Mouse (Mus musculus) liver, postnatal 0 days (tissue): Measurements from ENCODE around the gene Dda1. TPM values are rescaled to one million over a fixed set of nuclear protein-coding genes. Genes with fewer than 3 reads are reported as not detected.

Experiments
- ATAC-seq: fragments of 200-750 bp; cut with Nextera tagmentation; 2 replicates; pipeline ENCODE4 v1.8.0; 2017; ENCODE audit warnings: mild to moderate bottlenecking, moderate library complexity
- DNase-seq: peaks from one replicate; pipeline ENCODE4 v3.0.0-alpha.2; 2016
- H3K27ac ChIP-seq: fragments of 300-500 bp; sonication (generic); 2 replicates; pipeline ENCODE4 v1.5.1; 2014; ENCODE audit warnings: antibody characterized with exemption, moderate library complexity, mild to moderate bottlenecking, low read depth
- H3K27me3 ChIP-seq: fragments of 300-500 bp; sonication (generic); 2 replicates; pipeline ENCODE4 v1.6.1; 2014; ENCODE audit warnings: low read length, control low read depth, mixed read lengths; ENCODE audit not compliant: insufficient read depth
- H3K36me3 ChIP-seq: fragments of 300-500 bp; sonication (generic); replicated peaks from 2 replicates; pipeline ENCODE4 v1.6.1; 2014; ENCODE audit warnings: mild to moderate bottlenecking, control low read depth, low read length, moderate library complexity, mixed read lengths; ENCODE audit not compliant: insufficient read depth
- H3K4me1 ChIP-seq: fragments of 300-500 bp; sonication (generic); 2 replicates; pipeline ENCODE4 v1.6.1; 2014; ENCODE audit warnings: antibody characterized with exemption, mild to moderate bottlenecking, control low read depth; ENCODE audit not compliant: insufficient read depth
- H3K4me2 ChIP-seq: fragments of 300-500 bp; sonication (generic); 2 replicates; pipeline ENCODE4 v1.6.1; 2014; ENCODE audit warnings: low read depth, mild to moderate bottlenecking, low read length, moderate library complexity, mixed read lengths
- H3K4me3 ChIP-seq: fragments of 300-500 bp; sonication (generic); 2 replicates; pipeline ENCODE4 v1.5.1; 2014; ENCODE audit warnings: low read depth, low read length
- H3K9ac ChIP-seq: fragments of 300-500 bp; sonication (generic); replicated peaks from 2 replicates; pipeline ENCODE4 v1.6.1; 2014; ENCODE audit warnings: mild to moderate bottlenecking, moderate library complexity
- H3K9me3 ChIP-seq: fragments of 300-500 bp; sonication (generic); 2 replicates; pipeline ENCODE4 v1.6.1; 2016; ENCODE audit warnings: mild to moderate bottlenecking, control low read depth, low read length, mixed read lengths
- CTCF ChIP-seq: sonication (generic); IDR thresholded peaks from 2 replicates; pipeline ENCODE4 v1.5.1; 2016; ENCODE audit warnings: antibody characterized with exemption, low read depth
- EP300 ChIP-seq: IDR thresholded peaks from 2 replicates; pipeline ENCODE4 v1.6.1; 2016; ENCODE audit warnings: antibody characterized with exemption, low read depth, mild to moderate bottlenecking
- WGBS: fragments of 180-500 bp; shearing (Covaris S2); extraction: QIAGEN DNeasy Blood & Tissue Kit; methylation state at CpG from one replicate; pipeline ENCODE4 v1.1.7; 2014; ENCODE audit not compliant: insufficient replicate concordance; 5-methylcytosine and 5-hydroxymethylcytosine counted together
- polyA plus RNA-seq: library from polyadenylated mRNA; unstranded; fragments of >200 nt; fragmentation: Nextera tagmentation; extraction: Ambion mirVana; gene quantifications from 2 replicates; pipeline ENCODE4 v1.2.1, GENCODE M21; 2015

The Dda1 gene
- polyA plus RNA-seq, 1 experiment from 2014 or later = 31.0 TPM

GRCm38 (mm10) chr8:71476099-71476940 is 7.3 kb downstream of the Dda1 start:
- DNase-seq (peak; percentile 77), ATAC-seq (peak; percentile 78)
- H3K4me1 ChIP-seq = no peaks in the 10 kb centered on the region; the same call in 1 of the 2 replicates
- no peaks in the 10 kb centered on the region for H3K9me3 ChIP-seq
- no peaks in the 10 kb centered on the region; the same call in 1 of the 2 replicates for H3K27me3 ChIP-seq
- 1% methylated on average over 65 of the region's 121 CpGs for WGBS
- peaks cover 39% of the 10 kb centered on the region for H3K36me3 ChIP-seq
- TF ChIP-seq CTCF (peak; percentile 33), EP300 (no peak)
- H3K4me2 ChIP-seq = peak overlapping the region; percentile 90
- peak overlapping the region; percentile 55 for H3K4me3 ChIP-seq
- peak overlapping the region; percentile 72 for H3K27ac ChIP-seq
- H3K9ac ChIP-seq = peak overlapping the region; percentile 67

GRCm38 (mm10) chr8:71477196-71477845 is 8.3 kb downstream of the Dda1 start:
- Histone ChIP-seq H3K4me1 (no peaks in the 10 kb centered on the region; the same call in 1 of the 2 replicates), H3K4me2 (peak overlapping the region; percentile 90), H3K27ac (no peak overlapping the region), H3K9ac (no peak overlapping the region), H3K36me3 (peaks cover 31% of the 10 kb centered on the region), H3K27me3 (no peaks in the 10 kb centered on the region; the same call in 1 of the 2 replicates), H3K9me3 (no peaks in the 10 kb centered on the region), H3K4me3 (peak overlapping the region; percentile 55; the same call in 1 of the 2 replicates)
- ATAC-seq = no peak
- TF ChIP-seq EP300 = no peak
- TF ChIP-seq CTCF = peak; percentile 67
- DNase-seq = no peak
- 46% methylated on average over 14 of the region's 14 CpGs for WGBS

- peaks cover 16% of the 10 kb centered on the region for H3K36me3 ChIP-seq
- ATAC-seq (no peak), DNase-seq (no peak)
- H3K4me2 ChIP-seq = no peak overlapping the region
- no peaks in the 10 kb centered on the region for H3K9me3 ChIP-seq
- H3K4me3 ChIP-seq = no peak overlapping the region
- no peak overlapping the region for H3K27ac ChIP-seq
- no peak for TF ChIP-seq CTCF
- TF ChIP-seq EP300 = no peak
- no peaks in the 10 kb centered on the region; the same call in 1 of the 2 replicates for H3K4me1 ChIP-seq
- H3K9ac ChIP-seq = no peak overlapping the region
- no peaks in the 10 kb centered on the region; the same call in 1 of the 2 replicates for H3K27me3 ChIP-seq
- 84% methylated on average over 11 of the region's 11 CpGs for WGBS
Observed at GRCm38 (mm10) chr8:71478943-71479342, 9.9 kb downstream of the Dda1 start.

- peaks cover 13% of the 10 kb centered on the region for H3K4me1 ChIP-seq
Observed at GRCm38 (mm10) chr8:71483932-71484331, 14.9 kb downstream of the Dda1 start.

DNA sequence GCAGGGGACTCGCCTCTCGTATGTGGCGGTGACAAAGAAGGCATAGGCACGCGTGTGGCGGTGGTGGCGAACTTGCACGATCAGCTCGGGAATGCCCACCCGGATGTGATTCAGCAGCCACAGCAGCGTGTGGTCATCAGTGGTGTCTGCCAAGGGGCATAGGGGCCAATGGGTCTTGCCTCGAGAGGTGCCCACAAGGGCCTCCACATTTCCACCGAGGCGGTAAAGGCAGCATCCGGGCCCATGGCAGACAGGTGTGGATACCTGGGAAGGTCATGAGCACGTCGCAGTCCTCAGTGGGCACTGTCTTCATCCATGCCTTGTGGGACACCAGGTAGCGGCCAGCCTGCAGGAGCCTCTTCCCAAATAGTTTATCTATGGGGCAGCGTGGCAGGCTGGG is 15.7 kb downstream of the Dda1 start:
- Histone ChIP-seq H3K9ac (no peak overlapping the region), H3K27ac (no peak overlapping the region), H3K4me3 (no peak overlapping the region), H3K9me3 (no peaks in the 10 kb centered on the region), H3K36me3 (no peaks in the 10 kb centered on the region), H3K4me1 (peaks cover 22% of the 10 kb centered on the region), H3K27me3 (no peaks in the 10 kb centered on the region; the same call in 1 of the 2 replicates), H3K4me2 (0 out of 2 replicates have a peak overlapping the region, but pooled peaks have one; percentile 78)
- no peak for DNase-seq
- no peak for ATAC-seq
- WGBS = 89% methylated on average over 19 of the region's 19 CpGs
- TF ChIP-seq CTCF = no peak
- no peak for TF ChIP-seq EP300

More at GRCm38 (mm10) chr8:71483932-71484331, 14.9 kb downstream of the Dda1 start:
- no peak overlapping the region for H3K9ac ChIP-seq
- TF ChIP-seq CTCF (no peak), EP300 (no peak)
- no peaks in the 10 kb centered on the region; the same call in 1 of the 2 replicates for H3K27me3 ChIP-seq
- H3K4me3 ChIP-seq = no peak overlapping the region
- WGBS = 59% methylated on average over 8 of the region's 8 CpGs
- H3K27ac ChIP-seq = no peak overlapping the region
- no peak overlapping the region for H3K4me2 ChIP-seq
- ATAC-seq (no peak), DNase-seq (peak; percentile 72)
- no peaks in the 10 kb centered on the region for H3K9me3 ChIP-seq
- H3K36me3 ChIP-seq = no peaks in the 10 kb centered on the region
